Mouse (Mus musculus): ENCODE data around the gene Slc22a23.
A peak's percentile ranks its signal among the peaks of the same experiment; 100 is the strongest.
"Not testable (repeated sequence)": the region's sequence is repeated elsewhere in the genome, so short reads cannot be mapped to it uniquely, and the experiment has no call there.

The Slc22a23 gene

DNA sequence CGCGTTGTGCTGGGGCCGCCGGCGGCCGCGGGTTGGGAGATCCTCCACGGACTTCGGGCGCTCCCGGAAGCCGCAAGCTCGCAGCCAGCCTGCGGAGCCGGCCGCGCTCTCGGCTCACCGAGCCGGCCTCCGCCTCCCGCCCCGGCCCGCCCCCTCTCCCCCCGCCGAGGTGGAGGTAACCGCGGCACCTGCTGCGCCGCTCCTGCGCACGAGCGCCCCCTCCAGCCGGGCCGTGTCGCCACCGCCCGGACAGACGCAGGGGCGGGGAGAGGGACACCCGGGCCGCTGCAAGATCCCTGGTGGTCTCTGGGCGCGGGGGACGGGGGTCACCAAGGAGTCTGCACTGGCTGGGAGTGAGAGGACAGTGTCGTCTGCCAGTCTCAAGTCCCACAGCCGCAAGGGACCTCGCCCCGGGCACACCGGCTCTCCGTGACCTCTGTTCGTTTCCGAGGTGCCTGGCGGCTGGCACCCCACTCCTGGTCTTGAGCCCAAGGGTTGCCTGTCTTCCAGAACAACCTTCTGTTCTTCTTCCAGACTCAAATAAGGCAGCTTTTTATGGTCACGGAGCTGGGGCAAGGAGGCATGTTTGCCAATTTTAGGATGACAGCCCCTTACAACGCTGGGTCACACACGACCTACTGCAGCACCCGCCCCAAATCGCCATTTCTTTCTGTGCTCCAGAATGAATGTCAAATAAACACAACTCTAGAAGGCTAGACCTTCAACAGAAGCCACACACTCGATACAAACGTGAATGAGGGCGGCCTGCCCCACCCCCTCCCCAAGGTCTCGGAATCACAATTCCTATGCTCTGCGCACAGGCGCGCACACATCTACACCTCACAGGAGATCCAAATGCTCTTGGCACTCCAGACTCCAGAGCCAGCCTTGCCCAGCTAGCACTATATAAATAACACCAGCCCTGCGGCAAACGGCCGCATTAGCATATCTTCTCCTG, at the start of gene Slc22a23:
Slc22a23 (minus strand) TSS at position 55 of the 958 bp plus-strand sequence.
- peak; percentile 81 for DNase-seq

- DNase-seq = not testable (repeated sequence)
These were observed 49.3 kb upstream of the Slc22a23 start for GRCm38 (mm10) chr13:34394305-34394704.

DNA sequence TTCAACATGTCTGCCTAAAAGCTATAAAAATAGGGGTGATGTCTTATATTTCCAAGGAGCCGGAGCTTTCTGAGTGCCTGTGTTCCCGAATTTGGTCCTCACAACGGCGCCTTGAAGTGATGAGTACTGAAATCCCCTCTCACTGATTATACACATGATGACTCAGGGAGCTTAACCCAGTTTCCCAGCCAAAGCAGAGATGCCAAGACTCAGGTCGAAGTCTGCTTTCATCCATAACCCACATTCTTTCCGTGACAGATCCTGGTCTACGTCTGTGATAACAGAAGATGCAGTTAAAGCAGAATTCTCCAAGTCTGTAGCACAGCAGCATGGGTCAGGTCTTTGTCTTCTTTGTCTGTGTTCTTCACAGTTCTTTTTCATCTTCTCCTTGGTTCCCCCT, 47.4 kb upstream of the Slc22a23 start:
- DNase-seq = peak; percentile 3

DNA sequence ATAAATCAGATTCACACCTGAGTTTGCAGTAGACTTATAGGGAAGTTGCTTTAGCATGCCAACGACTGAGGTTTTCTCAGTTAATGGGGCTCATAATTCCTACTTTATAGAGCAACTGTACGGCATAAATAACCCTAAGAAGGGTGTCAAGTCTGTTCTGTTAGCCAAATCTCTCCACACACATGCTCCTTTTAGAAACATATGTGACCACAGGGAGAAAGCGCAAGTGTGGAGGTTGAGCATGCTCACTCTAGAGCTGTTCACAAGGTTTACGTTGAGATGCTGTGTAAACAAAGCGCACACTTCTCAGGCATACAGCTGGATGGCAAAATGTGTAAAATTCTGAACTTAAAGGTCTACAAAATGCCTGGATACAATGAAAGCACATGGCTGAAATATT, 43.2 kb upstream of the Slc22a23 start:
- no peak for DNase-seq

GRCm38 (mm10) chr13:34383416-34383815, 38.4 kb upstream of the Slc22a23 start:
- no peak for DNase-seq

GRCm38 (mm10) chr13:34378926-34379325, 33.9 kb upstream of the Slc22a23 start:
- DNase-seq = no peak

DNA sequence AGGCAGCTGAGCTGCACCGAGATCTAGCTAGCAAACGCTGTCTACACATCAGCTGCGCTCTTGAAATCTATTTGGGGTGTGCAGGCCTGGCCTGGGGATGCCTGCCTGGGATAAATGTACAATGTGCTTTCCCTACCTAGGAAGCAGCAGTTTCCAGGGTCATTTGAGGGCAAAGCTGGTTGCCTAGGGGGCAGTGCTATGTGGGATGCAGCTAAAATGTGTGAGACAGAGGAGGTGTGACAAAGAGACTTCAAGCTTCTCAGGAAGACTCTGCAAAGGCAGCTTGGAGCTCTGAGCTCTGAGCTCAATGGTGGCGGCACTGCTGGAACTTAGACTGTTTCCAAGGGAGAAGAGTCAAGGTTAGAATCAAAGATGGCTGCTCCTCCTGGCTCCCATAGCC, 30.2 kb upstream of the Slc22a23 start:
- DNase-seq = no peak

GRCm38 (mm10) chr13:34372870-34373478, 28.0 kb upstream of the Slc22a23 start:
- no peak for DNase-seq

DNA sequence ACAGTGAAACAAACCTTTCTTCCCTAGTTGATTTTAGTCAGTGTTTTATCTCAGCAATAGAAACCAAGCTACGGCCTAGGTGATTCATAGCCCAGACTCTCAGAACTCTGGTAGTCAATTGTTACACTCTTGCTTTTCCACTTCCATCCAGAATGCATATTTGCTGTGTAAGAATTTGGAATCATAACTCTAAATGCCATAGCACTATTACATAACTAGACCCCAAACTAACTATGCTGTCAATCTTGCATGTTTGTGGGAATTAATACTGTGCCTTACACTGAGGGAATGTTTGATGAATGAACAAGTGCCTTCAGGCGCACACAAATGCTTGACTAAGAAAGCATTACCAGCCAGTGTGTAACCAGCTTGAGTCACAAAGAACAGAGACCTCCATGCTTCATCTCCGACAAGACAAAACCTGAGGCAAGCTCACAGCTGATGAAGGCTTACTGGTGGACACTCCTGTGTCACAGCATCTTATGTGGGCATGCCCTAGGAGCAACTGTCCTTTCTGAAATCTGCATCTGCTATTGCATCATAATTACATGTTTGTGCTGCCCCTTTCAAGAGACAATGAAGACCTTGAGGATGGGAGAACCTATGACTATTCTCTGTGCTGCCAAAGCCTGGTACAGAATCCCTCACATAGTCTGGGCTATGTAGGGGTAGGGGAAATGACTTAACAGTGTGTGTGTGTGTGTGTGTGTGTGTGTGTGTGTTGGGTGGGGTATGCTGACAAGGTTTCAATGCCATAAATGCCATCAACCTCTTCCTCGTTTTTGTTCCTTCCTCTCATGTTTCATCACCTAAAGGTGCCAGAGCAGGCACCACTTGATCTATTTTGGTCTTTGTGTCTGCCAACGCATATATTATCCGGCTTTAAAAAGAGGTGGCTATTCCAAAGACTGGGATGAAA, 27.2 kb upstream of the Slc22a23 start:
- DNase-seq = no peak

DNA sequence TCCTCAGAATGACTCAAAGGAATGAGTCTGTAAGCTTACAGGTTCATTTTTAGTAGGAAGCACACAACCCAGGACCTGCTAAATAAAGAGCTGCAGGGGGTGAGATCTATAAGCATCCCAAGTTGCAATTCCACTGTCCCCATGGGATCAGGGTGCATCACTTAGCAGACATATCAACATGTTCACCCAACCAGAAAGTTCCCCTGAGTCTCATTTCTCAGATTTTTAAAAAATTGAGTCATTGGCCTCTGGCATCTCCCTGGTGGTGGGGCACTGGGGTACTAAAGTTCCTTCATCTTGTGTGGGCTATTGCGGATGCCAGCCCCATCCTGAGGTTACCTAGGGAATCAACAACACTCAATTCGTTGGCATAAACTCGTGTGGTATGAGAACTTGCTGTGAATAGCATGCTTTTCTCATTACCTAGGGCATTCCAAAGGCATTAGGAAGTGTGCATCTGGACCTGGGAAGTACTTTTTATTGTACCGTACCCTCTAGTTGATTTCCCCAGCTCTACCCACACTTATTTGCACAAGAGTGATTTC, 25.4 kb upstream of the Slc22a23 start:
- DNase-seq = no peak

- no peak for DNase-seq
These were observed 20.2 kb upstream of the Slc22a23 start for GRCm38 (mm10) chr13:34365226-34365625.

DNA sequence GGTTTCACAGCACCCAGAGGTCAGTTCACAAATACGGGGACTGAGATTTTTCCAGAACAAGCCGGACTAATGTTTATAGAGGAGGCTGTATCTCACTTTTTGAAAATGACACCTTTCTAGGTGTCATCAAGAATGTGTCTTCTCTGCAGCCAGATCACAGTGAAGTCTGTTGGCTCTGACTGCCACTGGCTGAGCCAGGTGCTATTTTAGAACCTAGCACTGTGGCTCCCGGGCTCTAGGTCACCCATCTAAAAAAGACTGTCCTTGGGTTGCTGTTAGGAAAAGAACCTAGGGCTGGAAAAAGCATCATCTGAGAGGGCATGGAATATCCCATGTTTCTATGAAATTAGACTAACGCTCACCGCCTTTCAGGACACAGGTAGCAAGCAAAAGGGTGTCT, 10.7 kb upstream of the Slc22a23 start:
- DNase-seq = no peak

DNA sequence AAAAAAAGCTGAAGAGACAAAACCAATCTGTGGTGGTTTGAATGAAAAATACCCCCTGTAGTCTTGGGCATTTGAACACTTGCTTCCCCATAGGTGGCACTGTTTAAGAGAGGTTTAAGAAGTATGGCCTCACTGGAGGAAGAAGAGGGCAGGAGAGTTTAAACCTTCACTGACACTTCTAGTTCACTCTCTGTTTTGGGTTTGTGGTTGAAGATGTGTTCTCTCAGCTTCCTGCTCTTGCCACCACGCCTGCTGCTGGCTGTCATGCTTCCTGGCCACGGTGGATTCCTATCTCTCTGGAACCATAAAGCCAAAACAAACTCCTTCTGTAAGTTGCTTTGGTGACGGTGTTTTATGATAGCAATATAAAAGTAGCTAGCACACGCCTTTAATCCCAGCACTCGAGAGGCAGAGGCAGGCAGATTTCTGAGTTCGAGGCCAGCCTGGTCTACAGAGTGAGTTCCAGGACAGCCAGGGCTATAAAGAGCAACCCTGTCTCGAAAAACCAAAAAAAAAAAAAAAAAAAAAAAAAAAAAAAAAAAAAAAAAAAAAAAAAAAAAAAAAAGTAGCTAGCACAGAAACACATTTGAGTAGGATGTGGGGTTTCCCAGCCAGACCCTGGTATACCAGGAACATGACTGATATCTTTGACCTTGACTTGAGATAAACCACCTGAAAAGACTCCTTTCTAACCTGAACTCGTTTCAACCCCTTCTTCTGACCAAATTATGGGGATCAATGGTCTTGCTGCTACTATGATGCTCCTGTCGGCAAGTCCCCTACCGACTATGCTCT, 10.0 kb upstream of the Slc22a23 start:
- DNase-seq = no peak

- DNase-seq = no peak
These were observed 8.3 kb upstream of the Slc22a23 start for GRCm38 (mm10) chr13:34353241-34353640.

DNA sequence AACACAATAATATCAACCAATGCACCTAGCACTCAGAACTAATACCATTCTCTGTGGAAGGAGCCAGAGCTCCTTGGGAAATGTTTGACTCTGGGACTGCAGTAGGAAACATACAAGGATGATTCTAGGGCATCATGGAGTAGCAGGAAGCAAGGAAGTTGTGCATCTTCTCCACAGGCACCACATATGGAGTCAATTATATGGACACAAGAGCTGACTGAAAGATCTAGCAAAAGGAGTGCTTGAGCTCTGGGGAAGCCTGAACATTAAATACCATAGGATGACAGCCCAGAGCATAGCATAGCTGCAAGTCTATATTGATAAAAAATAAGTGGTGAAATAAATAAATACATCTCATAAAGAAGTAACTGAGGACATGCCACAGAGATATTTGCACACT, 6.5 kb upstream of the Slc22a23 start:
- DNase-seq = no peak

DNA sequence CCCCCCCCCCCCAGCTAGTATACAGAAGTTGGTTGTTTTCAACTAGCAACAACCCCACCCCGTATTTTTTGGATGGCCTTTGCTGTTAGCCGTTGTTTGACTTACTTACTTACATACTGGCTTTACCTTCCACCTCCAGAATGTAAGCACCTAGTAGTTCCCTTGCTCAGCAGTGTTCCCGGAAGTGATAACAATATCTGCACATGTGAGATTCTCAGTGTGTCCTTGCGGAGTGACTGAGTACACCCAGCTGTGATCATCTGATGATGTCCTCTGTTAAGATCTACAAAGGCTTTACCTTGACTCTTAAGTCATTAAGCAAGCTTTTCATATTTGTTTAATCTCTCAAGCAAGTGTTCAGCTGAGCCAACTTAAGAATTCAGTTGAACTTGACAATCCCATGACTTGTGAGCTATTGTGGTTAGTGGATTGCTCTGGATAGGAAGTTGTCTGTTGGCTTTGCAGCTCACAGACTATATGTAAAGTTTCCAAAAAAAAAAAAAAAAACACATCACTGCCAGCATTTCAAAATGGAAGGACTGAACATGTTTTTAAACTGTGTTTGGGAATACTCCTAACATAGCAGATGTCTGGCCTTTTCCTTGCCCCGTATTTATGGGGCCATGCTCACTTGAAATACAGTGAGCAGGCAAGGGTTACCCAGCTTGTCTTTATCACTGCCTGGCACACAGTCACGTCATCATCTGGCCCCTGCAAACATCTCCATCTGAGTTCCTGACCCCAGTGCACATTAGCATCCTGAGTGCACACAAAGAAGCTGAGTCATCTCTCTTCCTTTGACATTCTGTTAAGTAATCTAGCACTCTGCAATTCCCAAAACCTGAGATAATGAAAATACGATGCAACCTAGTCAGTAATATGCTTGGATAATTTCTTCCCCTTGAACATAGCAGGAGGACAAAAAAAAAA, 3.2 kb upstream of the Slc22a23 start:
- no peak for DNase-seq

DNA sequence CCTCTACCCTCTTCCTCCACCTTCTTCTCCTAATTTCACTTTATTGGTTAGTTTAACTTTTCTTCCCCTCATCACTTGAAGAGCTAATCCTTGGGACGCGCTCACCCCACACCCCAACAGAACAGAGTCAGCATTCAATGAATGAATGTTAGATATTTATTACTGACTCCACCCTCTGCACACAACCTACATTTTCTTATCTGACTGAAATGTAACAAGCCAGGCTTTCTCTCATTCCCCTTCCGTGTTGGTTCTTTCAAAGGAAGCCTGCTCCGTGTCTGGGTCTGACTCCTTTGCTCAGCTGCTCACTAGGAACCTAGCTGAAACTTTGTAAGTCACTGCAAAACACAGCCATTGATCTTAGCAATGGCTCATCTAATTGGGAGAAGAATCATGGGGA, 1.8 kb upstream of the Slc22a23 start:
- DNase-seq = no peak

DNA sequence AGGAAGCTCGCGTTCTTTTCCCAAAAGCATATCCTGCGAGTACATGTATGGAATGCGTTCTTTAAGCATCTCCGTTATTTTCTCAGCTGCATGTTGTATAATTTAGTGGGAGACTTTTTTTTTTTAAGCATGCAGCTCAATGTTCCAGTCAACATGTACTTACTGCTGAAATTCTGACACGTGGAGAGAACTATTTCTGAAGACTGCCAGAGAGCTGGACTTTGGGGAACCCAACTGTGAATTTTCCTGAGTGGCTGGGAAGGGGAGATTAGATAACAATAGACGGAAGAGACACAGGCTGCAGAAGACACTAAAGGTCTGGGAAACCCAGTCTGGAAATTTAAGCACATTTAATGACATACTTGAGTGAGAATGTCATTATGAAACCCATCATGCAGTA, 1.3 kb upstream of the Slc22a23 start:
- DNase-seq = no peak

- peak; percentile 26 for DNase-seq
These were observed 430 bp downstream of the Slc22a23 start for GRCm38 (mm10) chr13:34344376-34345127.
